Mouse (Mus musculus): ENCODE measurements around the gene Sorcs2. TPM values are rescaled to one million over a fixed set of nuclear protein-coding genes. Genes with fewer than 3 reads are reported as not detected.

The Sorcs2 gene
- polyA plus RNA-seq, 1 experiment = 2.3 TPM

DNA sequence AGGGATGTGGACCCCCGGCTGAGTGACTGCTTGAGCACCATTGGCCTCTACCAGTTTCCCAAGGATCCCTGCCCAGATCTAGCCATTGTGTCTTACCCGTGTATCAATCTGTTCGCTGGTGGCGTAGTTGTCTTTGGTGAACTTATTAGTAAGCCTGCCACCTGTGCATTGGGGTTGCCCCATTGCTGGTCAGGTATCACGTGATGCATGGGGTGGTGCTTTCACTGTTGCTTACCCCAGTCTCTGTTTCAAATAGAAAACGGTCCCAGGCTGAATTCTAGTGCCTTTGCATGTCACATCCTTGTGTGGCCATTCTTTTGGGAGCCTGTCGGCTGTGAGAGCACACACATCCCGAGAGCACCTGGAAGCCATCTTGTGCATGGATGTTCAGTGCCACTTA lies 409.9 kb downstream of the Sorcs2 start:
- TF ChIP-seq CTCF (IDR thresholded peaks at IDR 0.05; ENCODE audit: extremely low read depth, insufficient read depth, insufficient read length, insufficient replicate concordance) (no peak), POLR2A (IDR thresholded peaks at IDR 0.05; ENCODE audit: low read depth, low read length) (no peak)
- no peak for DNase-seq (ENCODE audit: low read depth in 1 of 2, low spot score in 2 of 2)
- WGBS = 84% methylated on average over 8 of the region's 8 CpGs
- no peaks in the 10 kb centered on the region for H3K4me1 ChIP-seq (ENCODE audit: control insufficient read depth, insufficient read depth, insufficient read length)
- H3K36me3 ChIP-seq (ENCODE audit: control insufficient read depth, insufficient read depth, low read length) = peaks cover 2% of the 10 kb centered on the region; the same call in 1 of the 2 replicates
- H3K27me3 ChIP-seq (ENCODE audit: control insufficient read depth, insufficient read depth, low read length) = no peaks in the 10 kb centered on the region
- no peak overlapping the region for H3K27ac ChIP-seq (ENCODE audit: insufficient read depth, low read length)
- H3K4me3 ChIP-seq (ENCODE audit: extremely low read depth, insufficient read depth, insufficient read length) = no peak overlapping the region

DNA sequence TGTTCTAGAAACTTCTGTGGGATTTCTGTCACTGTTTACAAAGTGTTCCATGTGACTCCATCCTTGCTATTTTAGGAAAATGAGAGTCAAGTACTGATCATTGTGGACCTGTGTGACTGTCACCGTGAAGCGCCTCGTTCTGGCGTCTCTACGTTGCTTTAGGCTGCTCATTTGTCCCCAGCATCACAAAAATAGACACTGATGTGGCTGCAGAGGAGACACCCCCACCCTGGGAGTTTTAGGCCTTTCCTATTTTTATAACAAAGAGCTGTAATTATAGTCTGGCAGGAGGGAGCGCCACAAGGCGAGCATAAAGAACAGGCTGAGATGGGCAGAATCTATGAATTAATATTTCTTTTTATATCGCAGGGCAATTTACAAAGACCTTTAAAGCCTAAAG lies 412.3 kb downstream of the Sorcs2 start:
- WGBS = 82% methylated on average over 8 of the region's 8 CpGs
- Histone ChIP-seq H3K27ac (ENCODE audit: insufficient read depth, low read length) (no peak overlapping the region), H3K27me3 (ENCODE audit: control insufficient read depth, insufficient read depth, low read length) (no peaks in the 10 kb centered on the region), H3K4me3 (ENCODE audit: extremely low read depth, insufficient read depth, insufficient read length) (no peak overlapping the region), H3K36me3 (ENCODE audit: control insufficient read depth, insufficient read depth, low read length) (peaks cover 2% of the 10 kb centered on the region; the same call in 1 of the 2 replicates), H3K4me1 (ENCODE audit: control insufficient read depth, insufficient read depth, insufficient read length) (no peaks in the 10 kb centered on the region)
- no peak for DNase-seq (ENCODE audit: low read depth in 1 of 2, low spot score in 2 of 2)
- no peak for TF ChIP-seq CTCF (IDR thresholded peaks at IDR 0.05; ENCODE audit: extremely low read depth, insufficient read depth, insufficient read length, insufficient replicate concordance)
- TF ChIP-seq POLR2A (IDR thresholded peaks at IDR 0.05; ENCODE audit: low read depth, low read length) = no peak

DNA sequence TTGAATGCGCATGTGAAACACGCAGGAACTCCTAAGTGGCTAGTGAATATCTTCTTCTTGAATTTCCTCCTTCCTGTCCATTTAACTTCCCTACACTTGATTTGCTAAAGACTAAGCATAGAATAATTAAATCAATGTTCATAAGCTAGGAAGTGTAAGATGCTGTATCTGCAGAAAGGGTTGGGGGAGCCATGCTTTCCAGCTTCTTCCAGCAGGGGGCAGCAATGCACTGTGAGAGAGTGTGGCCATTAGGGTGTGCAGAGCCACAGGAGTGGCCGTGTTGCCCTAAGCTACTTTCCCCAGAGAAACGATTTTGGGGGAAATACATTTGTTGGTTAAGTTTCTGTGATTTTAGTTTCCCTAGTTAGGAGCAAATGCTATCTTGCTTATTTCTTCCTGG lies 416.0 kb downstream of the Sorcs2 start:
- Histone ChIP-seq H3K27me3 (ENCODE audit: control insufficient read depth, insufficient read depth, low read length) (no peaks in the 10 kb centered on the region), H3K4me3 (ENCODE audit: extremely low read depth, insufficient read depth, insufficient read length) (no peak overlapping the region), H3K36me3 (ENCODE audit: control insufficient read depth, insufficient read depth, low read length) (peaks cover under 1% of the 10 kb centered on the region; the same call in 1 of the 2 replicates), H3K4me1 (ENCODE audit: control insufficient read depth, insufficient read depth, insufficient read length) (no peaks in the 10 kb centered on the region), H3K27ac (ENCODE audit: insufficient read depth, low read length) (no peak overlapping the region)
- WGBS = 44% methylated on average over 4 of the region's 4 CpGs
- peak; percentile 17 to 72 for DNase-seq (ENCODE audit: low read depth in 1 of 2, low spot score in 2 of 2)
- TF ChIP-seq POLR2A (IDR thresholded peaks at IDR 0.05; ENCODE audit: low read depth, low read length) (no peak), CTCF (IDR thresholded peaks at IDR 0.05; ENCODE audit: extremely low read depth, insufficient read depth, insufficient read length, insufficient replicate concordance) (peak; percentile 96)

DNA sequence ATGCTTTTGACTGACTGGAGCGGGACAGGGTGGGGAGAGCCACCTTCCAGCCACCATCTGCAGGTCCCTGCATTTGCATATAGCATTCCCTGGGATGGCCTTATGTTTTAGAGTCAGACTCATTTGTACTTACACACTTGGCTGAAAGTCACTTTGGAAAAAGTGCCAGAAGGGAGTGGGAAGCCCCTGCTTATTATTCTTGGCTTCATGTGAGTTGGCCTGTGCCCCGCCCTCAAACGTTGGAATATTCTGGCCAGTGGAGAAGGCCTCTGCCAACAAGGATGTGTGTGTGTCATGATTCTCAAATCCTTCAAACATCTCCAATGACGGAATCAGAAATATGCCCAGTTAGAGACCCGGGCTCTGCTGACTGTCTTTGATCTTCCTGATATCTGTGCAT lies 416.6 kb downstream of the Sorcs2 start:
- DNase-seq (ENCODE audit: low read depth in 1 of 2, low spot score in 2 of 2) = no peak

DNA sequence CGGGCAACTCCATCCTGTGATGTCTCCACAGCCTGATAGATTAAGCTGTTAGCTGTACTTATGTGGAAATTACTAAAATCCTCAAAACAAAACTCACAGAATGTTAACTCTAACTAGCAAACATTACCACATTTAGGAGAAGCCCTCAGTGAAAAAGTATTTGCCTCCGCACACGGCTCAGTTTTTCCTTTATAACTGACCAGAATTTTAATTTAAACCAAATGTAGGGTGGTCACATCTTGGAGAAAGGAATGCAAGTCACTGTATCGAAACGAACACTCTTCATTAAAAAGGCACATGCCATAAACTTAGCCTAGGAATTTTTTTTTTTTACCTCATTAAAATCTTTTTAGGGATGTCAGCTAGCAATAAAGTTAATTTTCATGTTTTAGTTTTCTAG lies 417.4 kb downstream of the Sorcs2 start:
- no peak overlapping the region for H3K4me3 ChIP-seq (ENCODE audit: extremely low read depth, insufficient read depth, insufficient read length)
- no peaks in the 10 kb centered on the region for H3K27me3 ChIP-seq (ENCODE audit: control insufficient read depth, insufficient read depth, low read length)
- no peaks in the 10 kb centered on the region for H3K4me1 ChIP-seq (ENCODE audit: control insufficient read depth, insufficient read depth, insufficient read length)
- TF ChIP-seq CTCF (IDR thresholded peaks at IDR 0.05; ENCODE audit: extremely low read depth, insufficient read depth, insufficient read length, insufficient replicate concordance) = no peak
- TF ChIP-seq POLR2A (IDR thresholded peaks at IDR 0.05; ENCODE audit: low read depth, low read length) = no peak
- no peaks in the 10 kb centered on the region; the same call in 1 of the 2 replicates for H3K36me3 ChIP-seq (ENCODE audit: control insufficient read depth, insufficient read depth, low read length)
- H3K27ac ChIP-seq (ENCODE audit: insufficient read depth, low read length) = no peak overlapping the region
- DNase-seq (ENCODE audit: low read depth in 1 of 2, low spot score in 2 of 2) = no peak
- WGBS = 89% methylated on average over 5 of the region's 5 CpGs

More for the DNA sequence above, 416.6 kb downstream of the Sorcs2 start:
- no peaks in the 10 kb centered on the region for H3K4me1 ChIP-seq (ENCODE audit: control insufficient read depth, insufficient read depth, insufficient read length)
- no peak overlapping the region for H3K27ac ChIP-seq (ENCODE audit: insufficient read depth, low read length)
- H3K4me3 ChIP-seq (ENCODE audit: extremely low read depth, insufficient read depth, insufficient read length) = no peak overlapping the region
- WGBS = 86% methylated on average over 5 of the region's 5 CpGs
- no peaks in the 10 kb centered on the region for H3K27me3 ChIP-seq (ENCODE audit: control insufficient read depth, insufficient read depth, low read length)
- TF ChIP-seq POLR2A (IDR thresholded peaks at IDR 0.05; ENCODE audit: low read depth, low read length) (no peak), CTCF (IDR thresholded peaks at IDR 0.05; ENCODE audit: extremely low read depth, insufficient read depth, insufficient read length, insufficient replicate concordance) (no peak)
- no peaks in the 10 kb centered on the region; the same call in 1 of the 2 replicates for H3K36me3 ChIP-seq (ENCODE audit: control insufficient read depth, insufficient read depth, low read length)

DNA sequence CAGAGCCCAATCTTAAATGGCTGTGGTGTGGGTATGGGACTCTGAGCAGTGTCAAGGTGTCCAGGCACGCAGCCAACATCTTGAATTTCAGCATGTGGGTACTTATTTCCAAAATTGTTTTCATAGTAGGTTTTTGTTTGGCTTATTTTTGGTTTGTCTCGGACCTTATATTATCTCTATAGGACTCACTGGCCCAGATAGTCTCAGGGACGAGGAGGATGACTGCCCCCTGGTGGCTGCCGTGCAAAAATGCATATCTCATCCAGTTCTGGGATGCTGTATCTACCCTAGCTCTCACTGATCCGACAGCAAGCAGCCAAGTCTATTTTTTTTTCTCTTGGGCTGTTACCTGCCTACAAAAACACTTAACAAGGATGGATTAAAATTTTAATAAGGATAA lies 422.3 kb downstream of the Sorcs2 start:
- WGBS = 19% methylated on average over 5 of the region's 5 CpGs
- Histone ChIP-seq H3K4me3 (ENCODE audit: extremely low read depth, insufficient read depth, insufficient read length) (no peak overlapping the region), H3K4me1 (ENCODE audit: control insufficient read depth, insufficient read depth, insufficient read length) (peaks cover 3% of the 10 kb centered on the region; the same call in 1 of the 2 replicates), H3K27ac (ENCODE audit: insufficient read depth, low read length) (no peak overlapping the region), H3K36me3 (ENCODE audit: control insufficient read depth, insufficient read depth, low read length) (no peaks in the 10 kb centered on the region), H3K27me3 (ENCODE audit: control insufficient read depth, insufficient read depth, low read length) (no peaks in the 10 kb centered on the region)
- peak; percentile 18 to 64 for DNase-seq (ENCODE audit: low read depth in 1 of 2, low spot score in 2 of 2)
- TF ChIP-seq POLR2A (IDR thresholded peaks at IDR 0.05; ENCODE audit: low read depth, low read length) (no peak), CTCF (IDR thresholded peaks at IDR 0.05; ENCODE audit: extremely low read depth, insufficient read depth, insufficient read length, insufficient replicate concordance) (peak; percentile 74; the same call in 1 of the 2 replicates)

DNA sequence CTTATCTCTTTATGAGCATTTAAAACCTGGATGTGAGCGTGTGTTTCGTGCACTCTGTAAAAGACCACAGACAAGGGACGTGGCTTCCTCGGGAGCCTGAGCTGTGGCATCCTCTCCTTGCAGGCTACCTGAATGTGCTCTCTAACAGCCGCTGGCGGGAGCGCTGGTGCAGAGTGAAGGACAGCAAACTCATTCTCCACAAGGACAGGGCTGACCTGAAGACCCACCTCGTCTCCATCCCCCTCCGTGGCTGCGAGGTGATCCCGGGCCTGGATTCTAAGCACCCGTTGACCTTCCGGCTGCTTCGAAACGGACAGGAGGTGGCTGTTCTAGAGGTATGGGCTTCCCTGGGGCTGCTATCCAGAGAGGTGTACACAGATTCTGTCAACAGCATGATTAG lies 423.7 kb downstream of the Sorcs2 start:
- H3K27me3 ChIP-seq (ENCODE audit: control insufficient read depth, insufficient read depth, low read length) = no peaks in the 10 kb centered on the region
- H3K27ac ChIP-seq (ENCODE audit: insufficient read depth, low read length) = no peak overlapping the region
- TF ChIP-seq CTCF (IDR thresholded peaks at IDR 0.05; ENCODE audit: extremely low read depth, insufficient read depth, insufficient read length, insufficient replicate concordance) = no peak
- TF ChIP-seq POLR2A (IDR thresholded peaks at IDR 0.05; ENCODE audit: low read depth, low read length) = no peak
- H3K4me1 ChIP-seq (ENCODE audit: control insufficient read depth, insufficient read depth, insufficient read length) = peaks cover 3% of the 10 kb centered on the region; the same call in 1 of the 2 replicates
- WGBS = 61% methylated on average over 15 of the region's 15 CpGs
- no peaks in the 10 kb centered on the region for H3K36me3 ChIP-seq (ENCODE audit: control insufficient read depth, insufficient read depth, low read length)
- DNase-seq (ENCODE audit: low read depth in 1 of 2, low spot score in 2 of 2) = no peak
- H3K4me3 ChIP-seq (ENCODE audit: extremely low read depth, insufficient read depth, insufficient read length) = no peak overlapping the region

All from spleen, adult 2 months (tissue).